Mouse (Mus musculus) embryo, embryonic 10.5 days (tissue): Measurements from ENCODE around the gene Dpy19l1.

Experiments
- DNase-seq: peaks from one replicate; pipeline ENCODE4 v3.0.0-alpha.2; 2015; ENCODE audit warnings: low spot score

Dpy19l1 gene

GRCm38 (mm10) chr9:24503067-24503857 lies at the start of gene Dpy19l1:
Gene Dpy19l1 (minus strand): TSS chr9:24503140.
- peak; percentile 93 for DNase-seq

GRCm38 (mm10) chr9:24538159-24538558 lies 35.2 kb upstream of the Dpy19l1 start:
- peak; percentile 19 for DNase-seq

- peak; percentile 76 for DNase-seq
These were observed 13.7 kb upstream of the Dpy19l1 start for GRCm38 (mm10) chr9:24516575-24517139.

- no peak for DNase-seq
These were observed 11.1 kb upstream of the Dpy19l1 start for GRCm38 (mm10) chr9:24514078-24514469.

GRCm38 (mm10) chr9:24513290-24514077 lies 10.5 kb upstream of the Dpy19l1 start:
- no peak for DNase-seq

GRCm38 (mm10) chr9:24512121-24512539 lies 9.2 kb upstream of the Dpy19l1 start:
- no peak for DNase-seq

GRCm38 (mm10) chr9:24511371-24512120 lies 8.6 kb upstream of the Dpy19l1 start:
- no peak for DNase-seq

- DNase-seq, result no peak
These were observed 5.9 kb upstream of the Dpy19l1 start for GRCm38 (mm10) chr9:24508880-24509279.

- no peak for DNase-seq
These were observed 3.6 kb upstream of the Dpy19l1 start for GRCm38 (mm10) chr9:24506510-24506909.

GRCm38 (mm10) chr9:24505017-24505763 lies 2.2 kb upstream of the Dpy19l1 start:
- DNase-seq, result no peak

GRCm38 (mm10) chr9:24504381-24504780 lies 1.4 kb upstream of the Dpy19l1 start:
- DNase-seq, result no peak

GRCm38 (mm10) chr9:24503858-24504219 lies 899 bp upstream of the Dpy19l1 start:
- peak; percentile 31 for DNase-seq

- DNase-seq, result peak; percentile 65
These were observed 352 bp downstream of the Dpy19l1 start for GRCm38 (mm10) chr9:24502571-24503004.

- DNase-seq, result peak; percentile 28
These were observed 1.3 kb downstream of the Dpy19l1 start for GRCm38 (mm10) chr9:24501618-24502017.

GRCm38 (mm10) chr9:24496226-24496625 lies 6.7 kb downstream of the Dpy19l1 start:
- no peak for DNase-seq

- DNase-seq, result no peak
These were observed 12.4 kb downstream of the Dpy19l1 start for GRCm38 (mm10) chr9:24490516-24490915.

GRCm38 (mm10) chr9:24488425-24489104 lies 14.4 kb downstream of the Dpy19l1 start:
- DNase-seq, result no peak

GRCm38 (mm10) chr9:24482375-24482774 lies 20.6 kb downstream of the Dpy19l1 start:
- no peak for DNase-seq

GRCm38 (mm10) chr9:24477251-24477650 lies 25.7 kb downstream of the Dpy19l1 start:
- no peak for DNase-seq

GRCm38 (mm10) chr9:24473824-24474223 lies 29.1 kb downstream of the Dpy19l1 start:
- no peak for DNase-seq

- no peak for DNase-seq
These were observed 30.4 kb downstream of the Dpy19l1 start for GRCm38 (mm10) chr9:24472514-24472913.
